Mouse (Mus musculus): Measurements from ENCODE around the gene Acer3. TPM values are rescaled to one million over a fixed set of nuclear protein-coding genes. Genes with fewer than 3 reads are reported as not detected.
"Not testable (repeated sequence)": the region's sequence is repeated elsewhere in the genome, so short reads cannot be mapped to it uniquely, and the experiment has no call there.

Gene Acer3
- polyA plus RNA-seq, 1 experiment from 2014 or later, result 24.0 TPM

DNA sequence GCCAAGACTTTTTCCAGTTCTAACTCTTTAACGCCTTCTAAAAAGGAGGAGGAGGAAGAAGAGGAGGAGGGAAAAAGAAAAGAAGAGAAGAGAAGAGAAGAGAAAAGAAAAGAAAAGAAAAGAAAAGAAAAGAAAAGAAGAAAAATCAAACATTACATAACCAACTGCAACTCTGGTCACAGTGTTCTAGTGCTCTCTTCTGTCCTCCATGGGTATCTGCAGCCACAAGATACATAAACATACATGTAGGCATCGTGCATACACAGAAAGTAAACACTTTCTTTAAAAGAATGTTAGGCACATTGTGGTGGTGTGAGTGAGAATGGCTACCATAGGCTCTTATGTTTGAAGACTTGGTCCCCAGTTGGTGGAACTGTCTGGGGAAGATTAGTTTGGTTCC is 5.9 kb downstream of the Acer3 start:
- WGBS, result 84% methylated on average over 2 of the region's 2 CpGs
- Histone ChIP-seq H3K4me2 (no peak overlapping the region), H3K4me3 (replicated peaks) (no peak overlapping the region), H3K36me3 (no peaks in the 10 kb centered on the region), H3K27ac (no peak overlapping the region), H3K4me1 (no peaks in the 10 kb centered on the region), H3K9ac (no peak overlapping the region), H3K9me3 (replicated peaks) (no peaks in the 10 kb centered on the region), H3K27me3 (0 out of 2 replicates have a peak, but pooled peaks cover 3% of the 10 kb centered on the region)
- ATAC-seq (replicated peaks; ENCODE audit: low FRiP score), result no peak

DNA sequence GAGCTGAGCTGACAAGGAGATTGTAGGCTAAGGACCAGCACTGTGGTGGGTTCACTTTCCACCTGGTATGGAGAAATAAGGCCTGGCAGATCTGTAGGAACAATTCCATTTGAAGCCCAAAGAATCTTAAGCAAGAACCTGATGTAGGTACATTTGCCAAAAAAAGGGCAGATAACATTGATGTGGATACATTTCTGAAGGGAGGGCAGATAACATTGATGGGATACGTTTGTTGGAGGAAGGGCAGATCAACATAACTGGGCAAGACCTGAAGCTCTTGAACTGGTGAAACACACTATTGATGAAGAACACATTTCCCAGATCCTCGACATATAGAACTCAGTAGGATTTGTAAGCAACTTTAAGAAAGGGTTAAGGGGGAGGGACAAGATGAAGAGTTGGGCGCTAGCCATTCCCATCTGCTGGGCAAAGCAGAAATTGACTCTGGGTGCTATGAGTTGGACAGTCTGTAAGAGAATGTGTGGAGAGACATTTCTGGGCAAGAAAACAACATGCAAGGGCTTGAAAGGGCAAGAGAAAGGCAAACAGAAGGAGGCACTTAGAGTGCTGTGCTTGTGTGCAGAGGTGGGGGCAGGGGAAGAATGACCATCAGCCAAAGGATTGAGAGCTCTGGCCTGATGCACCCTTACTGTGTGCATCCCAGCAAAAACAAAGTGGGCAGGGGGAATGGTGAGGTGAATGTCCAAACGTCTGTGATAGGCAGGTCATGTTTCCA is 8.7 kb downstream of the Acer3 start:
- no peaks in the 10 kb centered on the region for H3K9me3 ChIP-seq (replicated peaks)
- WGBS, result 64% methylated on average over 4 of the region's 4 CpGs
- H3K4me1 ChIP-seq, result peaks cover 13% of the 10 kb centered on the region
- H3K27me3 ChIP-seq, result 0 out of 2 replicates have a peak, but pooled peaks cover 3% of the 10 kb centered on the region
- H3K4me3 ChIP-seq (replicated peaks), result no peak overlapping the region
- ATAC-seq (replicated peaks; ENCODE audit: low FRiP score), result no peak
- no peaks in the 10 kb centered on the region for H3K36me3 ChIP-seq
- H3K27ac ChIP-seq, result no peak overlapping the region
- no peak overlapping the region for H3K4me2 ChIP-seq
- no peak overlapping the region for H3K9ac ChIP-seq

DNA sequence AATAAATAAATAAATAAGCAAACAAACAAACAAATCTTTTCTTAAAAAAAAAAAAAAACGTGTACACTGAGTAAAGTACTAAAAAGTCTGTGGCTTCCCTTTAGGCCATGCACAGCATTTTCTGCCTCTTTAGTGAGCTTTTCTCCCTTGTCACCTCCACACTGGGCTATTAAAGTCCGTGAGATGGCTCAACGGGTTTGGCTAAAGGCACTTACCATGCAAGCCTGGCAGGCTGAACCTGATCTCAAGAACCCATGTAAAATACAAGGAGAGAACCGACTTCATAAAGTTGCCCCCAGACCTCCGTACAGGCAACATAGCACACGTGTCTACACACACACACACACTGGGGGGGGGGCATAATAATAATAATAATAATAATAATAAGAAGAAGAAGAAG is 10.7 kb downstream of the Acer3 start:
- Histone ChIP-seq H3K4me1 (peaks cover 13% of the 10 kb centered on the region), H3K9me3 (replicated peaks) (no peaks in the 10 kb centered on the region), H3K9ac (no peak overlapping the region), H3K27ac (no peak overlapping the region), H3K4me3 (replicated peaks) (no peak overlapping the region), H3K36me3 (no peaks in the 10 kb centered on the region), H3K4me2 (no peak overlapping the region), H3K27me3 (0 out of 2 replicates have a peak, but pooled peaks cover 3% of the 10 kb centered on the region)
- no peak for ATAC-seq (replicated peaks; ENCODE audit: low FRiP score)
- WGBS, result 55% methylated on average over 6 of the region's 6 CpGs

DNA sequence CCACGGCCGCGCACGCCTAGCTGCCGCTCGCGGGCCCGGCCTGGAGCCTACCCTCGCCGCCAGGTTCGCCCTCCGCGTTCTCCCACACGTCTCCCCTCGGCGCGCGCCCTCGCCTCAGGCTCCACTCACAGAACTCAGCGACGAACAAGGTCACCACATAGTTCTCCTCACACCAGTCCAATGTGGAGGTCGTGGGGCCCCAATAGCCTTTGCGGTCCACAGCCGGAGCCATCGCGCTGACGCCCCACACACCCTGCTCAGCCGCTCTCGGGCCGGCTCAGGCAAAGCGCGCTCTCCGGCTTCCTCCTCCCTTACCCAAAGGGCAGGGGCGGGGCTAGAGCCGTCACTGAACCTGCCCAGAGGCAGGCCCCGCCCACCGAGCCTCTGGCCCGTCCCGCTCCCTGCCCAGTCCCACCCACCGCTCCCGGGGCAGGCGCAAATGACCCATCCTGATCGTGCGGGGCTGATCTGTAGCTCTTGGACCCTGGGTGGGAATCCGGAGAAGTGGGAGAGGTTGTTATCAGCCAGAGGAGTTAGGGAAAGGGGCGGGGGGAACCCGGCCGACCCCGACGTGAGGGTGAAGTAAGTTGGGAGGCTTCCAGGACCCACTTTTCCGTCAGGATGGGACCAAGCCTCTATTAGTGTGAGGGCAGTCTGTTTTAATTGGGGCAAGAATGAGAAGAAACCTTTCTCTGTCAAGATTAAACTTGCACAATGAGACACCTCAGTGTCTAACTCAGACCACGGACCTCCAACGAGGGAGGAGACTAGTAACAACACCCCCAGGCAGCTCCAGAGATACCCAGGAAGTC is 11.6 kb downstream of the Acer3 start:
- Histone ChIP-seq H3K4me1 (peaks cover 13% of the 10 kb centered on the region), H3K27me3 (0 out of 2 replicates have a peak, but pooled peaks cover 3% of the 10 kb centered on the region)

DNA sequence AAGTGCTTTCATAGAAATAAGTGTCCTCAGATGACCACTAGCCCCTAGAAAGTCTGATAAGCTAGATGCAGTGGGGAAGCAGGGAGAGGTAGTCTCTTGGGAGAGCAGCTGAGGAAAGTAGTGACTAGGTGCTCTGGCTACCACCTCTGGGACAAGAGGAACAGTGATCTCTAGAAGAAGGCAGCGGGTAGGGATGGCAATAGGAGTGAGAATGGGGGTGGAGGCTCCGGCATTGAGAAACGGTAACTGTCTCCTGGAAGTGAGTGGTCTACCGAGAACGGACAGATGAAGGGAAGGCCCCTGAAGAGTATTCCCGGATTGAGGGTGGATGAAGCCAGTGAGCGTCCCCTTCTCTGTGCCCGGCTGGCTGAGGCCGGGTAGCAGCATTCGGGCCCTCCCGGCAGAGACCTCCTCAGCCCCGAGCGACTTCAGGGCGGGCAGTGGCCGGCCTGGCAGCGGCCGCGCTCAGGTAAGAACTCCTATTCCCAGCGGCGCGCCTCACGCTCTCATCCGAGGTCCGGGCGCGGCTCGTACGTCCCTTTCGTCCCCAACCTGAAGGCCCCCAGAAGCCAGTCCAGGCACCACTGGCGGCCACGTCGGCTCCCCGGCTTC is 12.3 kb downstream of the Acer3 start:
- Histone ChIP-seq H3K4me3 (replicated peaks) (peak overlapping the region; percentile 80), H3K4me1 (peaks cover 13% of the 10 kb centered on the region), H3K9ac (peak overlapping the region; percentile 80), H3K4me2 (peak overlapping the region; percentile 73), H3K27me3 (0 out of 2 replicates have a peak, but pooled peaks cover 3% of the 10 kb centered on the region), H3K36me3 (no peaks in the 10 kb centered on the region), H3K9me3 (replicated peaks) (no peaks in the 10 kb centered on the region), H3K27ac (peak overlapping the region; percentile 77)
- WGBS, result under 1% methylated on average over 27 of the region's 33 CpGs
- peak; percentile 82 for ATAC-seq (replicated peaks; ENCODE audit: low FRiP score)

More for the DNA sequence above, 11.6 kb downstream of the Acer3 start:
- under 1% methylated on average over 53 of the region's 53 CpGs for WGBS
- Histone ChIP-seq H3K4me2 (peak overlapping the region; percentile 73), H3K27ac (peak overlapping the region; percentile 77), H3K9me3 (replicated peaks) (no peaks in the 10 kb centered on the region), H3K36me3 (no peaks in the 10 kb centered on the region), H3K9ac (peak overlapping the region; percentile 80), H3K4me3 (replicated peaks) (peak overlapping the region; percentile 80)
- peak; percentile 99 for ATAC-seq (replicated peaks; ENCODE audit: low FRiP score)

DNA sequence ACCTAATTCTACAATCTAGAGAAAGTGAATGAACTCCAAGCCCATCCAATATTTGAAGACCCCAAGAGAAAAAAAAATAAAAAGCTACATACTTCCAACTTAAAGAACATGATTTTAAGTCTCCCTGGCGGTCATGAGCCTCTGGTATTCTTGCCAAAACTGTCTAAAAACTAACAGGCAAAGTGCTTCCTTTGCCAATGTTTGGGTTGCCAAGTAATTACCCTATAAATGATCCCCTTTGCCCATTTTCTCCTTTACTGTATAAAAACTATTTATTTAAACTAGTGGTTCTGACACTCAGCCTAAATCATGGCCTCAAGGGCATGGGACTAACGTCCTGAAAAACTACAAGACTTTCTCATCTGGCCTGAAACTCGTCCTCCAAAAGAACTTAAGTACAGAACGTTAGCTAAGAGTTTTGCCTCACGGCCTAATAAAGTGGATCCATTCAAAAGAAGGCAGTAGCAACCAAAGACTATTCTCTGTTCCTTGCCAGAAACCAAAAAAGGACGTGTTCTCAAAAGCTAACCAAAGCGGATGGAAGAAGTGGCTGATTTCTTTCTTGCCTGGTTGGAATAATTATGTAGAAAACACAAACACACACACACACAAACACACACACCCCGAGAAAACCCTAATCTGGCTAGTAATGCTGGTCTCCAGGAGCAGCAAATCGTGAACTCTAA is 12.9 kb downstream of the Acer3 start:
- H3K4me1 ChIP-seq, result peaks cover 13% of the 10 kb centered on the region
- H3K36me3 ChIP-seq, result no peaks in the 10 kb centered on the region
- H3K27me3 ChIP-seq, result 0 out of 2 replicates have a peak, but pooled peaks cover 3% of the 10 kb centered on the region
- H3K27ac ChIP-seq, result no peak overlapping the region
- no peak for ATAC-seq (replicated peaks; ENCODE audit: low FRiP score)
- no peaks in the 10 kb centered on the region for H3K9me3 ChIP-seq (replicated peaks)
- peak overlapping the region; percentile 80; the same call in 1 of the 2 replicates for H3K9ac ChIP-seq
- H3K4me3 ChIP-seq (replicated peaks), result peak overlapping the region; percentile 80
- 46% methylated on average over 9 of the region's 9 CpGs for WGBS
- peak overlapping the region; percentile 73 for H3K4me2 ChIP-seq

DNA sequence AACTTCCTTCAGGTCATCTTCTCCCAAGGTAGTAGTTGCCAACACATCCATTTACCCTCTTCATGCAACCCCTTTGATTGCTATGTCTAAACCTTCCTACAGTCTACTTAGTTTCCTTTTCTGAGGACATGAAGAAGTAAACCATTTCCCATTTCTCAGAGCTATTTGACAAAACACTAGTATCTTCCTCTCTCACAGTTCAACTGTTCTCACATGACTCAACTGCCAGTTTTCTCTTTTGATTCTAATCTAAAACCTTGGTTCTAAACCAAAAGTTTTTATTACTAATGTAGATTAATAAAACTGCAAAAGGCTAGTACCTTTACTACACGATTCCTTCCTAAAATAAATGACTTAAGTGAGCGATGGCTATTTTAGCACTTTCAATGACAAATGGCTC is 13.6 kb downstream of the Acer3 start:
- 88% methylated on average over 2 of the region's 2 CpGs for WGBS
- 0 out of 2 replicates have a peak, but pooled peaks cover 3% of the 10 kb centered on the region for H3K27me3 ChIP-seq
- peaks cover 13% of the 10 kb centered on the region for H3K4me1 ChIP-seq
- no peak for ATAC-seq (replicated peaks; ENCODE audit: low FRiP score)
- no peak overlapping the region for H3K27ac ChIP-seq
- no peaks in the 10 kb centered on the region for H3K36me3 ChIP-seq
- no peaks in the 10 kb centered on the region for H3K9me3 ChIP-seq (replicated peaks)
- H3K4me3 ChIP-seq (replicated peaks), result no peak overlapping the region
- peak overlapping the region; percentile 73; the same call in 1 of the 2 replicates for H3K4me2 ChIP-seq
- no peak overlapping the region for H3K9ac ChIP-seq

DNA sequence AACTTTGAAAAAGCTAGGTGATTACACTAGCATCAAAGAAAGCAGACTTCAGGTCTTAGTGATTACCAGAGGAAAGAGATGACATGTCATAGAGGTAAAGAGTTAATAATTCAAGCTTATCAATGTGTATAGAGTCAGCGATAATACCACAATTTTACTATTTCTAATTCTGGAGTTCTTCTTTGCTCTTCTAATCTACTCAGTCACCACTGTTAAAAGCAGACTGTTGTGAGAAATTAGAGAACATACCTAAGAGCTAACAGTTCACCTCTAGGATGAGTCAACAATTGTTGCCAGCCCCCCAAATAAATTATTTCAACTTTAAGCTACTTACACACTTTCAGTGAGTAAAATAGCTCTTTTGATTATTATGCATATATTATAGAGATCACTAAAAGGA is 28.1 kb downstream of the Acer3 start:
- WGBS, result 91% methylated on average over 1 of the region's 1 CpGs
- ATAC-seq (replicated peaks; ENCODE audit: low FRiP score), result no peak
- Histone ChIP-seq H3K36me3 (no peaks in the 10 kb centered on the region), H3K9ac (no peak overlapping the region), H3K27me3 (no peaks in the 10 kb centered on the region), H3K4me2 (no peak overlapping the region), H3K4me1 (no peaks in the 10 kb centered on the region), H3K9me3 (replicated peaks) (no peaks in the 10 kb centered on the region), H3K4me3 (replicated peaks) (no peak overlapping the region), H3K27ac (no peak overlapping the region)

DNA sequence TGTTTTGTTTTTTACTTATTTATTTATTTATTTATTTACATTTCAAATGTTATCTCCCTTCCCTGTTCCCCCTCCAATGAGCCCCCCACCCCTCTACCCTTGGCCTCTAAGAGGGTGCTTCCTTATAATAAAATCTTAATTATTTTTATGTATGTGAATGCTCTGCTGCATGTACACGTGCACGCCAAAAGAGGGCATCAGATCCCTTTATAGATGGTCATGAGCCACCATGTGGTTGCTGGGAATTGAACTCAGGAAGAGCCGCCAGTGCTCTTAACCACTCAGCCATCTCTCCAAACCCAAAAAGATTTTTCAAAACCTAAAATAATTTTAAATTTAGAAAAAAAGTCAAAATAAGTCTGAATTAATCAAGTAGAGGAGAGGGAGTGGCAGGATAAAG is 31.4 kb downstream of the Acer3 start:
- Histone ChIP-seq H3K9ac (no peak overlapping the region), H3K27me3 (no peaks in the 10 kb centered on the region), H3K9me3 (replicated peaks) (no peaks in the 10 kb centered on the region), H3K4me3 (replicated peaks) (no peak overlapping the region), H3K4me1 (no peaks in the 10 kb centered on the region), H3K27ac (no peak overlapping the region), H3K4me2 (no peak overlapping the region), H3K36me3 (no peaks in the 10 kb centered on the region)
- WGBS, result 49% methylated on average over 3 of the region's 3 CpGs
- ATAC-seq (replicated peaks; ENCODE audit: low FRiP score), result no peak

DNA sequence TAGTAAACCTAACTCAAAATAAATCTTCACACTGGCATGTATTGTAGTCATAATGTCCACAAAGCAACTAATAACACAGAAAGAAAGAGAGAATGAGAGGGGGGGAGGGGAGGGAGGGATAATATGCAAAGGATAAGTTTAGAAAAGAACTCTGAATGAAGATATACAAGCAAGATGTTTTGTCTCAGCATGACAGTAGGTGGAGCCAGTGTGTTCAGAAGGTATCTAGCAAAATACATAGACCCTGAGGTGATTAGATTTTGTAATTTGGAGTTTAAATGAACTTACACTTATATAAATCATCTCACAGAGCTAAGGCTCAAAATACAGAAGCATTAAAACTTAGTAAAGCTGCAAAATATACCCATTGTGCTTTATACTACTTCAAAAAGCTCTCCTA is 44.7 kb downstream of the Acer3 start:
- Histone ChIP-seq H3K9me3 (replicated peaks) (no peaks in the 10 kb centered on the region), H3K4me1 (no peaks in the 10 kb centered on the region), H3K27ac (no peak overlapping the region), H3K36me3 (no peaks in the 10 kb centered on the region), H3K27me3 (no peaks in the 10 kb centered on the region), H3K4me3 (replicated peaks) (no peak overlapping the region), H3K4me2 (no peak overlapping the region), H3K9ac (no peak overlapping the region)
- ATAC-seq (replicated peaks; ENCODE audit: low FRiP score), result no peak

DNA sequence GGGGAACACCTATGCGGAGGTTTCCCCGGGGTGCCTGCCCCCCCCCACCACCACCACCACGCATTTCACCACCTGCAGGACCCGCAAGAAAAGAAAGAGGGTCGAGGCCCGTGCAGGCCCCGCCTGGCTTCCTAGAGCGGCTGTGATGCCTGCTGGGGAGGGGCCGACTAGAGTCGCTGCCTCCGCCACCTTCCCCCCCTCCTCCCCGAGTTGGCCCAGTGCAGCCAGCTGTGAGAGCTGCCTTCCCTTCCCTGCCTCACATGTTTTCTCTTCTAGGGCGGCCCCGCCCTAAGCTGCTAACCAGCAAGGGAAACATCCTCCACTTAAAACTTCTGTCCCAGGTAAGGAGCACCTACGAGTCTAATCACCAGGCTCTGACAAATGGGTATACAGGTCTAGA is 52.8 kb downstream of the Acer3 start:
- WGBS, result 33% methylated on average over 13 of the region's 15 CpGs
- not testable (repeated sequence) for H3K36me3 ChIP-seq; H3K9me3 ChIP-seq (replicated peaks); H3K27me3 ChIP-seq; H3K9ac ChIP-seq; H3K27ac ChIP-seq; H3K4me1 ChIP-seq; ATAC-seq (replicated peaks; ENCODE audit: low FRiP score)
- Histone ChIP-seq H3K4me2 (peak overlapping the region; percentile 48), H3K4me3 (replicated peaks) (peak overlapping the region; percentile 26)
